Mouse (Mus musculus) MEL (cell line): ENCODE data around the gene Prdm16.

Source experiments
- CTCF ChIP-seq, 3 experiments: IDR thresholded peaks in 2 of 3; conservative IDR thresholded peaks in 1 of 3; 2 replicates each; pipeline ENCODE4 v1.5.1; 2011 to 2012; ENCODE audit warnings: low read length in 3 of 3, low read depth in 2 of 3, mild to moderate bottlenecking in 2 of 3, improper control_type of control experiment in 1 of 3, inconsistent platforms in 1 of 3, mixed read lengths in 1 of 3, moderate library complexity in 1 of 3; ENCODE audit not compliant: control insufficient read depth in 1 of 3, insufficient read depth in 1 of 3, poor library complexity in 1 of 3, severe bottlenecking in 1 of 3
- E2F4 ChIP-seq: IDR thresholded peaks from 2 replicates; pipeline ENCODE4 v1.6.1; 2011; ENCODE audit warnings: low read depth, low read length, improper control_type of control experiment, borderline replicate concordance
- EP300 ChIP-seq, 2 experiments: IDR thresholded peaks; 2 replicates each; pipeline ENCODE4 v1.6.1; 2011; ENCODE audit warnings: improper control_type of control experiment in 2 of 2, low read length in 2 of 2, low read depth in 1 of 2, mild to moderate bottlenecking in 1 of 2
- GABPA ChIP-seq: IDR thresholded peaks from 2 replicates; pipeline ENCODE4 v1.6.1; 2012; ENCODE audit warnings: low read depth, mild to moderate bottlenecking, inconsistent platforms, low read length, improper control_type of control experiment, moderate library complexity
- JUND ChIP-seq: IDR thresholded peaks from 2 replicates; pipeline ENCODE4 v1.6.1; 2011; ENCODE audit warnings: low read depth, mild to moderate bottlenecking, improper control_type of control experiment, low read length
- MAFK ChIP-seq: IDR thresholded peaks from 2 replicates; pipeline ENCODE4 v1.6.1; 2011; ENCODE audit warnings: low read depth, mild to moderate bottlenecking, low read length, improper control_type of control experiment, borderline replicate concordance
- MEF2A ChIP-seq: IDR thresholded peaks from 2 replicates; pipeline ENCODE4 v1.6.1; 2014; ENCODE audit warnings: low read depth, mild to moderate bottlenecking, inconsistent platforms, low read length, improper control_type of control experiment; ENCODE audit not compliant: poor library complexity, insufficient replicate concordance, severe bottlenecking; ENCODE audit errors: extremely low read depth
- MXI1 ChIP-seq: IDR thresholded peaks from 2 replicates; pipeline ENCODE4 v1.6.1; 2011; ENCODE audit warnings: mild to moderate bottlenecking, low read depth, low read length, improper control_type of control experiment
- RAD21 ChIP-seq: IDR thresholded peaks from 2 replicates; pipeline ENCODE4 v1.6.1; 2011; ENCODE audit warnings: mild to moderate bottlenecking, low read depth, low read length, improper control_type of control experiment
- TCF12 ChIP-seq: IDR thresholded peaks from 2 replicates; pipeline ENCODE4 v1.6.1; 2014; ENCODE audit warnings: low read depth, mild to moderate bottlenecking, inconsistent platforms, low read length, improper control_type of control experiment, moderate library complexity
- ZKSCAN1 ChIP-seq: IDR thresholded peaks from 2 replicates; pipeline ENCODE4 v1.6.1; 2012; ENCODE audit warnings: low read depth, mild to moderate bottlenecking, inconsistent platforms, low read length, improper control_type of control experiment, moderate library complexity

GRCm38 (mm10) chr4:154355408-154355807 lies 281.3 kb downstream of the Prdm16 start:
- TF ChIP-seq TCF12 (no peak), MXI1 (no peak), GABPA (no peak), CTCF (IDR thresholded peaks at IDR 0.05 in 2 of 3, conservative IDR thresholded peaks at IDR 0.05 in 1 of 3; ENCODE audit: control insufficient read depth in 1 of 3, insufficient read depth in 1 of 3, low read depth in 2 of 3, low read length in 3 of 3, poor library complexity in 1 of 3, severe bottlenecking in 1 of 3) (no peak), EP300 (IDR thresholded peaks at IDR 0.05; ENCODE audit: low read depth in 1 of 2, low read length in 2 of 2) (no peak), E2F4 (no peak), RAD21 (no peak), MEF2A (no peak), ZKSCAN1 (no peak), MAFK (no peak), JUND (no peak)
